Mouse (Mus musculus) right cerebral cortex, postnatal 36 days (tissue): Measurements from ENCODE around the gene Wdpcp.

Experiments used
- DNase-seq, 2 experiments: peaks; one replicate each; pipeline ENCODE4 v3.0.0; 2022; ENCODE audit warnings: low spot score in 2 of 2, mixed read lengths in 1 of 2

The Wdpcp gene

GRCm38 (mm10) chr11:21569456-21570108 lies 2.5 kb upstream of the Wdpcp start:
- DNase-seq, result peak; percentile 50 to 51

GRCm38 (mm10) chr11:21570109-21570474 lies 1.9 kb upstream of the Wdpcp start:
- no peak for DNase-seq

GRCm38 (mm10) chr11:21570973-21571372 lies 1.1 kb upstream of the Wdpcp start:
- peak; percentile 56 to 73 for DNase-seq

- no peak for DNase-seq
Observed at GRCm38 (mm10) chr11:21581472-21581871, 9.4 kb downstream of the Wdpcp start.

- DNase-seq, result no peak
Observed at GRCm38 (mm10) chr11:21583286-21583685, 11.3 kb downstream of the Wdpcp start.

GRCm38 (mm10) chr11:21602497-21602896 lies 30.5 kb downstream of the Wdpcp start:
- no peak for DNase-seq

- no peak for DNase-seq
Observed at GRCm38 (mm10) chr11:21615915-21616314, 43.9 kb downstream of the Wdpcp start.

- no peak for DNase-seq
Observed at GRCm38 (mm10) chr11:21634171-21634907, 62.3 kb downstream of the Wdpcp start.

- DNase-seq, result no peak
Observed at GRCm38 (mm10) chr11:21638341-21638740, 66.3 kb downstream of the Wdpcp start.

- DNase-seq, result no peak
Observed at GRCm38 (mm10) chr11:21639534-21639933, 67.5 kb downstream of the Wdpcp start.

- no peak for DNase-seq
Observed at GRCm38 (mm10) chr11:21644231-21644630, 72.2 kb downstream of the Wdpcp start.

- DNase-seq, result no peak
Observed at GRCm38 (mm10) chr11:21646136-21646535, 74.1 kb downstream of the Wdpcp start.

GRCm38 (mm10) chr11:21658985-21659384 lies 87.0 kb downstream of the Wdpcp start:
- peak in 1 of 2 experiments; percentile 8 for DNase-seq

- no peak for DNase-seq
Observed at GRCm38 (mm10) chr11:21677034-21677433, 105.0 kb downstream of the Wdpcp start.

GRCm38 (mm10) chr11:21688441-21688840 lies 116.4 kb downstream of the Wdpcp start:
- DNase-seq, result peak; percentile 14 to 25

GRCm38 (mm10) chr11:21690730-21691129 lies 118.7 kb downstream of the Wdpcp start:
- no peak for DNase-seq

GRCm38 (mm10) chr11:21694087-21694486 lies 122.1 kb downstream of the Wdpcp start:
- DNase-seq, result no peak

GRCm38 (mm10) chr11:21697642-21698041 lies 125.6 kb downstream of the Wdpcp start:
- no peak for DNase-seq

- no peak for DNase-seq
Observed at GRCm38 (mm10) chr11:21713508-21713907, 141.5 kb downstream of the Wdpcp start.

GRCm38 (mm10) chr11:21714065-21714464 lies 142.0 kb downstream of the Wdpcp start:
- no peak for DNase-seq

- DNase-seq, result no peak
Observed at GRCm38 (mm10) chr11:21726329-21726728, 154.3 kb downstream of the Wdpcp start.

- no peak for DNase-seq
Observed at GRCm38 (mm10) chr11:21729056-21729455, 157.0 kb downstream of the Wdpcp start.

- DNase-seq, result no peak
Observed at GRCm38 (mm10) chr11:21729961-21730360, 157.9 kb downstream of the Wdpcp start.
